Mouse (Mus musculus) cerebellum, adult 2 months (tissue): ENCODE results near the gene Rabgap1l.

ENCODE experiments used
- CTCF ChIP-seq: fragments of 200-500 bp; IDR thresholded peaks from 2 replicates; pipeline ENCODE4 v1.5.1; 2011; ENCODE audit warnings: low read depth, mild to moderate bottlenecking, control low read depth, low read length, moderate library complexity, borderline replicate concordance; ENCODE audit not compliant: insufficient read depth
- POLR2A ChIP-seq: fragments of 200-500 bp; IDR thresholded peaks from 2 replicates; pipeline ENCODE4 v1.6.1; 2011; ENCODE audit warnings: low read length, control low read depth, borderline replicate concordance; ENCODE audit not compliant: insufficient read depth

DNA sequence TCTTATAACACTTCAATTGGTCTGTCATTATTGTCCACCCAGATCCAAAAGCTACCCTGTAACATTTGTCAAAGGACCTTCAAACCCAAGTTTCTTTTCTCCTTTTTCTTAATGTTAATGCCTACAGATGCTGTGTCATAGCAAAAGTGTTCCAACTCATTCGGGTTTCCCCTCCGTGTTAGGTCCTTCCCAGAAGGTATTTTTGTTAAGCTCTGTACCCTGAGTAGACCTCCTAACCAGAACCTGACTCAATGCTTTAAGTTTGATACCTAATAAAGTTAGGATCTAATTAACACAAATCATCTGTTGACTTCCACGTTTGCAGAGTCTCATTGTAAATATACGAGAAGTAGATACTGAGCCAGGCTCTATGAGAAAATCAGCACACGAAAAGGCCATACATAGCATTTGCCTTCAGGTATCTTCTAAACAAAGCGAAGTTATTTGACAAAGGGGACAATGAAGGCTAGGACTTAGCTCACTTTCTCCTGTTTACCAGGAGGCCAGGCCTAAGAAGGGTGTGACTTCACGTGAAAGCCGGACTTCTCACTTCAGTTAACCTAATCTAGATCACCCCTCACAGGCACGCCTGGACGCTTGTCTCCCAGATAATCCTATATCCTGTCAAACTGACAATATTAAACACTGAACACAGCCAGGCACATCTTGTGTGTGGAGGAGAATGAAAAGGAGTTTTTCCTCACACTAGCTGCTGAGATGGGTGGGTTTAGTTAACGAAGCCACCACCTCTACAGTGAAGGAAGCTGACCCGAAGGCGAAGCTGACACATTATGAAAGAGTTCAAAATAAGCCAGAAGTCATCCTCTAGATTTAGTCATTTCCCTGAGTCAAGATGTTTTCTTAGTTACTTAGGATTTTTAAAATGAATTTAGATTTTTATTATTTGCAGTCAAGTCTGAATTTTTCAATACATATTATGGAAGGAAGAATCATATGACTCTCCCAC is 1.1 kb upstream of the Rabgap1l start:
- no peak for TF ChIP-seq POLR2A
- TF ChIP-seq CTCF: no peak
